Mouse (Mus musculus): ENCODE results near the gene Vangl2. TPM values are rescaled to one million over a fixed set of nuclear protein-coding genes. Genes with fewer than 3 reads are reported as not detected.

The Vangl2 gene
- polyA plus RNA-seq, 1 experiment from 2014 or later = 0.30 TPM

- no peaks in the 10 kb centered on the region for H3K79me2 ChIP-seq (ENCODE audit: inconsistent target)
- no peak overlapping the region for H3K4me3 ChIP-seq (ENCODE audit: inconsistent target)
- 92% methylated on average over 12 of the region's 13 CpGs for WGBS (ENCODE audit: missing documents)
- H3K27ac ChIP-seq = no peak overlapping the region
- H3K36me3 ChIP-seq (ENCODE audit: inconsistent target) = no peaks in the 10 kb centered on the region
Observed at GRCm38 (mm10) chr1:171998820-171999597, 29.2 kb downstream of the Vangl2 start.

GRCm38 (mm10) chr1:171996701-171997100 is 31.5 kb downstream of the Vangl2 start:
- 95% methylated on average over 7 of the region's 7 CpGs for WGBS (ENCODE audit: missing documents)
- H3K27ac ChIP-seq = no peak overlapping the region
- no peak overlapping the region for H3K4me3 ChIP-seq (ENCODE audit: inconsistent target)
- no peaks in the 10 kb centered on the region for H3K79me2 ChIP-seq (ENCODE audit: inconsistent target)
- no peaks in the 10 kb centered on the region for H3K36me3 ChIP-seq (ENCODE audit: inconsistent target)

GRCm38 (mm10) chr1:171994918-171995715 is 33.1 kb downstream of the Vangl2 start:
- 79% methylated on average over 11 of the region's 11 CpGs for WGBS (ENCODE audit: missing documents)
- H3K36me3 ChIP-seq (ENCODE audit: inconsistent target) = no peaks in the 10 kb centered on the region
- H3K79me2 ChIP-seq (ENCODE audit: inconsistent target) = no peaks in the 10 kb centered on the region
- no peak overlapping the region for H3K4me3 ChIP-seq (ENCODE audit: inconsistent target)
- no peak overlapping the region for H3K27ac ChIP-seq

GRCm38 (mm10) chr1:171994501-171994900 is 33.7 kb downstream of the Vangl2 start:
- 98% methylated on average over 2 of the region's 2 CpGs for WGBS (ENCODE audit: missing documents)
- H3K36me3 ChIP-seq (ENCODE audit: inconsistent target) = no peaks in the 10 kb centered on the region
- no peak overlapping the region for H3K27ac ChIP-seq
- no peak overlapping the region for H3K4me3 ChIP-seq (ENCODE audit: inconsistent target)
- no peaks in the 10 kb centered on the region for H3K79me2 ChIP-seq (ENCODE audit: inconsistent target)

GRCm38 (mm10) chr1:171992901-171993530 is 35.2 kb downstream of the Vangl2 start:
- Histone ChIP-seq H3K4me3 (ENCODE audit: inconsistent target) (no peak overlapping the region), H3K79me2 (ENCODE audit: inconsistent target) (no peaks in the 10 kb centered on the region), H3K36me3 (ENCODE audit: inconsistent target) (no peaks in the 10 kb centered on the region), H3K27ac (no peak overlapping the region)
- 95% methylated on average over 4 of the region's 4 CpGs for WGBS (ENCODE audit: missing documents)

- 89% methylated on average over 2 of the region's 2 CpGs for WGBS (ENCODE audit: missing documents)
- Histone ChIP-seq H3K36me3 (ENCODE audit: inconsistent target) (no peaks in the 10 kb centered on the region), H3K79me2 (ENCODE audit: inconsistent target) (no peaks in the 10 kb centered on the region), H3K4me3 (ENCODE audit: inconsistent target) (no peak overlapping the region), H3K27ac (no peak overlapping the region)
Observed at GRCm38 (mm10) chr1:171991883-171992282, 36.4 kb downstream of the Vangl2 start.

GRCm38 (mm10) chr1:171984121-171984520 is 44.1 kb downstream of the Vangl2 start:
- Histone ChIP-seq H3K27ac (no peak overlapping the region), H3K79me2 (ENCODE audit: inconsistent target) (no peaks in the 10 kb centered on the region), H3K36me3 (ENCODE audit: inconsistent target) (no peaks in the 10 kb centered on the region), H3K4me3 (ENCODE audit: inconsistent target) (no peak overlapping the region)
- 92% methylated on average over 1 of the region's 1 CpGs for WGBS (ENCODE audit: missing documents)

- WGBS (ENCODE audit: missing documents) = 20% methylated on average over 3 of the region's 3 CpGs
- H3K27ac ChIP-seq = no peak overlapping the region
- H3K4me3 ChIP-seq (ENCODE audit: inconsistent target) = no peak overlapping the region
- H3K36me3 ChIP-seq (ENCODE audit: inconsistent target) = no peaks in the 10 kb centered on the region
- H3K79me2 ChIP-seq (ENCODE audit: inconsistent target) = no peaks in the 10 kb centered on the region
Observed at GRCm38 (mm10) chr1:171983372-171984001, 44.8 kb downstream of the Vangl2 start.

- Histone ChIP-seq H3K27ac (no peak overlapping the region), H3K4me3 (ENCODE audit: inconsistent target) (no peak overlapping the region), H3K79me2 (ENCODE audit: inconsistent target) (no peaks in the 10 kb centered on the region), H3K36me3 (ENCODE audit: inconsistent target) (no peaks in the 10 kb centered on the region)
- 85% methylated on average over 4 of the region's 4 CpGs for WGBS (ENCODE audit: missing documents)
Observed at GRCm38 (mm10) chr1:171982740-171983139, 45.5 kb downstream of the Vangl2 start.

GRCm38 (mm10) chr1:171982170-171982569 is 46.1 kb downstream of the Vangl2 start:
- 49% methylated on average over 5 of the region's 5 CpGs for WGBS (ENCODE audit: missing documents)
- no peaks in the 10 kb centered on the region for H3K79me2 ChIP-seq (ENCODE audit: inconsistent target)
- H3K36me3 ChIP-seq (ENCODE audit: inconsistent target) = no peaks in the 10 kb centered on the region
- no peak overlapping the region for H3K27ac ChIP-seq
- H3K4me3 ChIP-seq (ENCODE audit: inconsistent target) = no peak overlapping the region

- H3K36me3 ChIP-seq (ENCODE audit: inconsistent target) = no peaks in the 10 kb centered on the region
- no peak overlapping the region for H3K4me3 ChIP-seq (ENCODE audit: inconsistent target)
- WGBS (ENCODE audit: missing documents) = 96% methylated on average over 13 of the region's 13 CpGs
- H3K27ac ChIP-seq = no peak overlapping the region
- H3K79me2 ChIP-seq (ENCODE audit: inconsistent target) = no peaks in the 10 kb centered on the region
Observed at GRCm38 (mm10) chr1:171979969-171980730, 48.1 kb downstream of the Vangl2 start.

- WGBS (ENCODE audit: missing documents) = 100% methylated on average over 2 of the region's 2 CpGs
- H3K4me3 ChIP-seq (ENCODE audit: inconsistent target) = no peak overlapping the region
- no peaks in the 10 kb centered on the region for H3K36me3 ChIP-seq (ENCODE audit: inconsistent target)
- H3K79me2 ChIP-seq (ENCODE audit: inconsistent target) = no peaks in the 10 kb centered on the region
- H3K27ac ChIP-seq = no peak overlapping the region
Observed at GRCm38 (mm10) chr1:171977891-171978290, 50.4 kb downstream of the Vangl2 start.

- Histone ChIP-seq H3K36me3 (ENCODE audit: inconsistent target) (no peaks in the 10 kb centered on the region), H3K79me2 (ENCODE audit: inconsistent target) (no peaks in the 10 kb centered on the region), H3K27ac (no peak overlapping the region), H3K4me3 (ENCODE audit: inconsistent target) (no peak overlapping the region)
- 96% methylated on average over 14 of the region's 14 CpGs for WGBS (ENCODE audit: missing documents)
Observed at GRCm38 (mm10) chr1:171976826-171977539, 51.3 kb downstream of the Vangl2 start.

Data from macrophage (primary cell).